Mouse (Mus musculus) heart, adult 2 months (tissue): Measurements from ENCODE around the gene Ptpn7. TPM values are rescaled to one million over a fixed set of nuclear protein-coding genes. Genes with fewer than 3 reads are reported as not detected.
A peak's percentile ranks its signal among the peaks of the same experiment; 100 is the strongest.

Experiments
- DNase-seq, 2 experiments: peaks; one replicate each; pipeline ENCODE4 v3.0.0; 2021
- H3K27ac ChIP-seq: fragments of 200-600 bp; 2 replicates; pipeline ENCODE4 v1.8.1; 2022
- H3K27me3 ChIP-seq: fragments of 200-500 bp; 2 replicates; pipeline ENCODE4 v1.6.1; 2012; ENCODE audit warnings: mild to moderate bottlenecking, low read length, inconsistent platforms, mixed read lengths; ENCODE audit not compliant: control insufficient read depth, insufficient read depth
- H3K36me3 ChIP-seq: fragments of 200-500 bp; 2 replicates; pipeline ENCODE4 v1.6.1; 2012; ENCODE audit warnings: low read length, inconsistent platforms; ENCODE audit not compliant: control insufficient read depth, insufficient read depth
- H3K4me1 ChIP-seq: fragments of 200-500 bp; 2 replicates; pipeline ENCODE4 v1.6.1; 2011; ENCODE audit warnings: low read length; ENCODE audit not compliant: control insufficient read depth, insufficient read depth
- H3K4me3 ChIP-seq: fragments of 200-600 bp; 2 replicates; pipeline ENCODE4 v1.8.1; 2022
- H3K79me2 ChIP-seq: fragments of 200-500 bp; replicated peaks from 2 replicates; pipeline ENCODE4 v1.6.1; 2012; ENCODE audit warnings: mild to moderate bottlenecking, inconsistent platforms, low read length, moderate library complexity, mixed read lengths; ENCODE audit not compliant: control insufficient read depth, insufficient read depth
- H3K9ac ChIP-seq: fragments of 200-500 bp; 2 replicates; pipeline ENCODE4 v1.6.1; 2012; ENCODE audit warnings: low read depth, mild to moderate bottlenecking, control low read depth, inconsistent platforms, low read length, mixed read lengths
- CTCF ChIP-seq: fragments of 200-600 bp; IDR thresholded peaks from 2 replicates; pipeline ENCODE4 v1.8.1; 2022; ENCODE audit warnings: antibody characterized with exemption, mild to moderate bottlenecking, moderate library complexity
- EP300 ChIP-seq: fragments of 200-500 bp; IDR thresholded peaks from 2 replicates; pipeline ENCODE4 v1.6.1; 2011; ENCODE audit warnings: low read depth, low read length, control low read depth; ENCODE audit not compliant: insufficient read depth
- POLR2A ChIP-seq: fragments of 200-500 bp; IDR thresholded peaks from 2 replicates; pipeline ENCODE4 v1.6.1; 2011; ENCODE audit warnings: mild to moderate bottlenecking, low read depth, low read length, control low read depth; ENCODE audit not compliant: insufficient read depth
- WGBS: fragments of 180-500 bp; shearing (Covaris S2); methylation state at CpG from one replicate; pipeline ENCODE4 v1.1.7; 2018; 5-methylcytosine and 5-hydroxymethylcytosine counted together
- intact Hi-C: fragments of 180-260 bp; cut with DNase I; formaldehyde crosslinking; loops from one replicate; pipeline ENCODE4 v1.15.1; 2025
- polyA plus RNA-seq: library from polyadenylated mRNA; depleted of rRNA; stranded (reverse); fragments of >200 nt; gene quantifications from 2 replicates; pipeline ENCODE4 v1.2.3, GENCODE M21; 2012
- total RNA-seq, 2 experiments: library from RNA; stranded (reverse); gene quantifications; 2 replicates each; pipeline ENCODE4 v1.2.3; 2021

The Ptpn7 gene
- total and polyA plus RNA-seq, 3 experiments, result 0.73 to 1.4 (median 0.82) TPM

GRCm38 (mm10) chr1:135148996-135149395, 16.5 kb downstream of the Ptpn7 start:
- no peaks in the 10 kb centered on the region for H3K27me3 ChIP-seq
- DNase-seq, result no peak
- H3K79me2 ChIP-seq, result no peaks in the 10 kb centered on the region; the same call in 1 of the 2 replicates
- H3K36me3 ChIP-seq, result no peaks in the 10 kb centered on the region; the same call in 1 of the 2 replicates
- H3K27ac ChIP-seq, result no peak overlapping the region
- peaks cover 4% of the 10 kb centered on the region; the same call in 1 of the 2 replicates for H3K4me1 ChIP-seq
- H3K9ac ChIP-seq, result no peak overlapping the region
- no peak overlapping the region for H3K4me3 ChIP-seq
- intact Hi-C loops, result no loop called here
- 77% methylated on average over 5 of the region's 5 CpGs for WGBS
- TF ChIP-seq CTCF, result no peak
- no peak for TF ChIP-seq POLR2A
- no peak for TF ChIP-seq EP300

- Histone ChIP-seq H3K27ac (no peak overlapping the region), H3K27me3 (no peaks in the 10 kb centered on the region), H3K9ac (no peak overlapping the region), H3K36me3 (no peaks in the 10 kb centered on the region), H3K4me3 (no peak overlapping the region), H3K4me1 (peaks cover 4% of the 10 kb centered on the region), H3K79me2 (no peaks in the 10 kb centered on the region)
- no peak for DNase-seq
- no peak for TF ChIP-seq EP300
- TF ChIP-seq CTCF, result no peak
- no peak for TF ChIP-seq POLR2A
- 42% methylated on average over 13 of the region's 13 CpGs for WGBS
- intact Hi-C loops, result loop anchor here (1.0 to 2.0 kb wide), 2 partner anchors 105 to 215 kb away; no protein-coding TSS in a partner anchor
Measured at GRCm38 (mm10) chr1:135154011-135154410, 21.5 kb downstream of the Ptpn7 start.

GRCm38 (mm10) chr1:135154411-135154959, 22.0 kb downstream of the Ptpn7 start:
- Histone ChIP-seq H3K27ac (peak overlapping the region; percentile 62), H3K36me3 (no peaks in the 10 kb centered on the region), H3K4me1 (peaks cover 4% of the 10 kb centered on the region), H3K79me2 (no peaks in the 10 kb centered on the region), H3K4me3 (no peak overlapping the region), H3K27me3 (no peaks in the 10 kb centered on the region), H3K9ac (no peak overlapping the region)
- DNase-seq, result peak; percentile 78
- intact Hi-C loops, result loop anchor here (1.0 to 2.0 kb wide), 2 partner anchors 105 to 214 kb away; no protein-coding TSS in a partner anchor
- TF ChIP-seq CTCF, result peak; percentile 97
- TF ChIP-seq POLR2A, result peak; percentile 32; the same call in 1 of the 2 replicates
- 0 out of 2 replicates have a peak, but pooled peaks have one; percentile 47 for TF ChIP-seq EP300
- 6% methylated on average over 14 of the region's 14 CpGs for WGBS

GRCm38 (mm10) chr1:135156300-135156699, 23.8 kb downstream of the Ptpn7 start:
- no peak overlapping the region for H3K4me3 ChIP-seq
- H3K27ac ChIP-seq, result no peak overlapping the region
- H3K27me3 ChIP-seq, result no peaks in the 10 kb centered on the region; the same call in 1 of the 2 replicates
- H3K79me2 ChIP-seq, result no peaks in the 10 kb centered on the region
- H3K36me3 ChIP-seq, result no peaks in the 10 kb centered on the region
- intact Hi-C loops, result no loop called here
- H3K4me1 ChIP-seq, result peaks cover 4% of the 10 kb centered on the region
- no peak overlapping the region for H3K9ac ChIP-seq
- 0 out of 2 replicates have a peak, but pooled peaks have one; percentile 23 for TF ChIP-seq POLR2A
- TF ChIP-seq EP300, result peak; percentile 100
- no peak for TF ChIP-seq CTCF
- DNase-seq, result peak; percentile 65 to 77
- WGBS, result 70% methylated on average over 6 of the region's 6 CpGs

- DNase-seq, result no peak
- WGBS, result 57% methylated on average over 5 of the region's 5 CpGs
- no peak overlapping the region for H3K27ac ChIP-seq
- no peaks in the 10 kb centered on the region for H3K36me3 ChIP-seq
- TF ChIP-seq POLR2A (no peak), EP300 (no peak), CTCF (no peak)
- H3K79me2 ChIP-seq, result no peaks in the 10 kb centered on the region
- H3K4me1 ChIP-seq, result peaks cover 4% of the 10 kb centered on the region
- intact Hi-C loops, result no loop called here
- H3K4me3 ChIP-seq, result no peak overlapping the region
- no peak overlapping the region for H3K9ac ChIP-seq
- H3K27me3 ChIP-seq, result no peaks in the 10 kb centered on the region; the same call in 1 of the 2 replicates
Measured at GRCm38 (mm10) chr1:135158633-135159032, 26.1 kb downstream of the Ptpn7 start.

GRCm38 (mm10) chr1:135159074-135159473, 26.6 kb downstream of the Ptpn7 start:
- 66% methylated on average over 7 of the region's 7 CpGs for WGBS
- no peak overlapping the region for H3K27ac ChIP-seq
- TF ChIP-seq POLR2A (no peak), EP300 (no peak), CTCF (no peak)
- no peaks in the 10 kb centered on the region; the same call in 1 of the 2 replicates for H3K27me3 ChIP-seq
- H3K4me1 ChIP-seq, result peaks cover 2% of the 10 kb centered on the region
- no peak for DNase-seq
- intact Hi-C loops, result no loop called here
- H3K4me3 ChIP-seq, result no peak overlapping the region
- H3K9ac ChIP-seq, result no peak overlapping the region
- H3K79me2 ChIP-seq, result no peaks in the 10 kb centered on the region
- H3K36me3 ChIP-seq, result no peaks in the 10 kb centered on the region
